Mouse (Mus musculus) brain, embryonic 18.5 days (tissue): ENCODE data around the gene Ccdc153.

Experiments used
- DNase-seq: peaks from one replicate; pipeline ENCODE4 v3.0.0-alpha.2; 2012; ENCODE audit warnings: low read depth, low spot score

The Ccdc153 gene

DNA sequence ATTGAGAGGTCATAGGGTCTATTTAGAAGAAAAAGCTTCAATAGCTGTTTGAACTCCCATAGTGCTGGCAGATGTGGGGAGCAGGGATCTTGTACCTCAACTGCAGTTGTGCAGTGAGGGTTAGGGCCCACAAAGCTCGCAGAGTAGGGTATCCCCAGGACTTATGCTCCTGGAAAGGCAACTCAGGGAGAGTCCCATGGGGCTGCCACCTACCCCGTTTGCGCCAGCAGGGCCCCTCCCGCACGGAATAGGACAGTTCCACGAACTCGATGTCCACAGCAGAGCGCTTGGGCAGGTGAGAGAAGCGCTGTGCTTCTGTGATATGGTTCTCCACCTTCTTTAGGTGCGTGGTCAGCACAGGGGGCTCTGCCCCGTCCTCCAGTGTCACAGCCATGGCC, 46.5 kb downstream of the Ccdc153 start:
- DNase-seq, result no peak

DNA sequence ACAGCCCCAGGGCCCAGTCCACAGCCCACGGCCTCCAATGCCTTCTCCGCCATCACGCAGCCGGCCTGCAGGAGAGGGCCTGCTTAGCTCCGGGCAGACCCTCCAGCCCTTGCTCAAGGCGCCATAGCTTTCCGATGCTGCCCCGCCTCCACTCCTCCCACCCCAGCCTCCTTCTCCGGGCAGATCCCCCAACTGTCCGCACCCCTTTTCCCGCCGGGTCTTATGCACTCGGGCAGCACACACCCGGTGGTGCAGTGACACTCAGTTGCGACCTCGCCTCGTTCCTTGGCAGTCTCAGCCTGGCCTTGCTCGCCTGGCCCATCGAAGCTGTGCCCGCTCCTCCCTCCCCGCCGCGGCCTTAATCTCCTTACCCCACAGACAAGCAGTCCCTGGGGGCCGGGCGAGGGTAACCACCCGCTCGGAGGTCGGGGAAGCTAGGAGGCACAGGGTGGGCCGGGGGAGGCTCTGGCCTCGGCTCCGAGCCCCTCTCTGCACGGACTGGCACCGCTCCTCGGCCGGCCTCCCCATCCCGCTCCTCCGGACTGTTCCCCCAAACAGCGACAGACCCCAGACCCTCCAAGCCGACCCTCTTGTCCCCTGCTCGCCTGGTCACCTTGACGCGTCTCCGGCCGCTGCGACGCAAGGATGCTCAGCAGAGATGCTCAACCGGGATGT, 47.1 kb downstream of the Ccdc153 start:
- no peak for DNase-seq

DNA sequence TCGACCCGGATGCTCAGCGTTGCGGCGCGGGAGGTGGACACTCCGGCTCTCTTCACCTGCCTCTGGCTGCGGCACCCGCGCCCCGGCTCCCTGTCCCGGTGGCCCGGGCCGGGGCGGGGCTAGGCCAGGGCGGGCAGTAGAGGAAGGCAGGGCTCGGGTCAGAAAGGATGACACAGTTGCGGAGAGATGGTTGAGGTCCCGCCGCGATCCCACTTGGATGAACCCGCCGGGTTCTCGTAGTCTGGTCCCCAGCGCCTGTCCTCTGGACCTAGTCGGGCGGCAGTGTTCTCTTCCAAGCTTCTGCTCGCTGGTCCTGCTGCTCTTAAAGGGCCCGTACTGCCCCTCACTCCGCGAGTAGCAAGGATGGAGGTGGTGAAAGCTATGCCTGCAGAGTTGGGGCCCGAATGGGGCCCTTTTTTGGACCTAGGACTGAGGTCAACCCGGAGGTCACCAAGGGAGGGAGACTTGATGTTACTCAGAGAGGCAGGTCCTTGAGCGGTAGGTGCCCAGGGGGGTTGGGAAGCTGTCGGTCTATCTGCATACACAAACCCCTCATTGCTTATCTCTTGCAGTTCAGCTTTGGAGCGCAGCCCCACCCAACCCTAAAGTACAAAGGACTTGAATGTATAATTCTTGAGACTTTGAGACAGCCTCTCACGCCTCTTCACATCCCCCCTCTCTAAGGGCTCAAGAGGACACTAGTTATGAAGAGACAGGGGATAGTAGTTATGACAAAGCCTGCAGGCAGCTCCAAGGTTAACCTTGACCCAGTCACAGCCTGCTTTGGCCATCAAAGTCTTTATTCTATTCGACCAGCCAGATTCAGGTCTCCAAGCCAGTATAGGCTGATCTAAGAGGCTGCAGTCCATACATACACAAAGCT, 47.8 kb downstream of the Ccdc153 start, which contains the start of gene Abcg4:
TSS of gene Abcg4 (minus strand) at position 540 of the 883 bp plus-strand sequence.
- no peak for DNase-seq

DNA sequence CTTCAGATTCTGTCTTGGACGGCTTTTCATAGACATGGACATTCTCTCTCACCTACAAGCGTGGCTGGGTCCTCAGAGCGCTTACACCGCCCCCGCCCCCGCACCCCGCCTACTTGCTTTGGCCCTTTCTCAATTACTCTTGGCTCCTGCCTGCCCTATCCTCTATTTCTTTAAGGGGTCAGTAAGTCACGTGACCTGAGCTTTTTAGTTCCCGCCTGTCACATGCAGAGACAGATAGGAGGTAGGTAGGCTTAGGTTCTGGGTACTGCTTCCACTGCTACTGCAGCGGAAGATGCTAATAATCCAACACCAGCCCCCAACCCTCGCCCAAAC, 48.4 kb downstream of the Ccdc153 start:
- no peak for DNase-seq

DNA sequence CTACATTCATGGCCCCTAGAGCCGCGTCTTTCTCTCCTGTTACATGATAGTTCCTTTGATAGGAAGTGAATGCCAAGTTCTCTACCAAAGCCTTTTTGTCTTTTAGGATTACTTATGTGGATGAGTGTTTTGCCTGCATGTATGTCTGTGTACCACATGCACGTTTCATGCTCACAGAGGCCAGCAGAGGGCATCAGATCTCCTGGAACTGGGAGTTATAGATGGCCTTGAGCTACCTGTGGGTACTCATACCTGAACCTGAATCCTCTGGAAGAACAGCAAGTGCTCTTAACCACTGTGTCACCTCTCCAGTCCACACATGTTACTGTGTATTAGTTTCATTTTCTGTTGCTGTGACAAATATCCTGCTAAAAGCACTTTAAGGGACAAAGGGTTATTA, 52.0 kb downstream of the Ccdc153 start:
- no peak for DNase-seq
